15 mouse cellular contexts compared by ENCODE assay signal in genomic region chr11:30786230-30786983, GRCm38 (mm10). TPM values are rescaled to one million over a fixed set of nuclear protein-coding genes. Genes with fewer than 3 reads are reported as not detected.
DNase-seq lines count a peak whose midpoint lies in the region; ATAC-seq and TF ChIP-seq lines count a peak whose summit lies in the region.
"Had no signal": no experiment of that assay in that cellular context is flagged by ENCODE, and none has a peak within 500 bp of the region (broad histone marks: within the 10 kb centered on the region; RNA-seq: fewer than 3 reads in every experiment).

No protein-coding gene starts in this region.

- no peaks in the 10 kb centered on the region for H3K36me3 ChIP-seq in heart, embryonic 11.5 days (ENCODE audit: control insufficient read depth, insufficient read depth, low read length)
- no peaks in the 10 kb centered on the region for H3K36me3 ChIP-seq in embryonic facial prominence, embryonic 15.5 days
- H3K36me3 ChIP-seq in megakaryocyte, embryonic 14.5 days (replicated peaks; ENCODE audit: low read length) = peaks cover 29% of the 10 kb centered on the region

- intact Hi-C loops in left cerebral cortex, postnatal 25 days (cut with DNase I) = no loop called here

- H3K4me1 ChIP-seq in heart, embryonic 11.5 days (ENCODE audit: control insufficient read depth, insufficient read depth, low read length) = no peaks in the 10 kb centered on the region
- H3K4me1 ChIP-seq in embryonic facial prominence, embryonic 15.5 days = peaks cover 8% of the 10 kb centered on the region; the same call in 1 of the 2 replicates
- H3K4me1 ChIP-seq in megakaryocyte, embryonic 14.5 days = peaks cover 43% of the 10 kb centered on the region

- no peaks in the 10 kb centered on the region for H3K9me3 ChIP-seq in heart, embryonic 11.5 days (replicated peaks; ENCODE audit: control insufficient read depth, low read length)
- no peaks in the 10 kb centered on the region for H3K9me3 ChIP-seq in embryonic facial prominence, embryonic 15.5 days (replicated peaks)
- no peaks in the 10 kb centered on the region for H3K9me3 ChIP-seq in megakaryocyte, embryonic 14.5 days

- peak; percentile 63 for DNase-seq in heart, adult 11 months
- peak; percentile 26 for DNase-seq in 416B (ENCODE audit: low read depth)
- DNase-seq in left cerebral cortex, postnatal 25 days (ENCODE audit: low spot score in 2 of 2) = no peak
- no peak for DNase-seq in layer of hippocampus, adult 2 months (ENCODE audit: low spot score in 2 of 2)
- DNase-seq in layer of hippocampus, postnatal 10 days (ENCODE audit: low spot score in 2 of 2) = no peak
- DNase-seq: cerebellum, postnatal 10 days; gastrocnemius, postnatal 36 days; heart, postnatal 14 days; kidney, postnatal 25 days; right cerebral cortex, postnatal 4 days had no signal

- H3K27me3 ChIP-seq in heart, embryonic 11.5 days (ENCODE audit: control insufficient read depth, insufficient read depth, low read length) = no peaks in the 10 kb centered on the region
- H3K27me3 ChIP-seq in embryonic facial prominence, embryonic 15.5 days = no peaks in the 10 kb centered on the region
- no peaks in the 10 kb centered on the region for H3K27me3 ChIP-seq in megakaryocyte, embryonic 14.5 days (replicated peaks)

- H3K4me3 ChIP-seq in heart, embryonic 11.5 days (ENCODE audit: low read depth, low read length) = no peak overlapping the region
- H3K4me3 ChIP-seq in embryonic facial prominence, embryonic 15.5 days (replicated peaks) = no peak overlapping the region
- H3K4me3 ChIP-seq in megakaryocyte, embryonic 14.5 days (replicated peaks) = peak overlapping the region; percentile 69
- no peak overlapping the region for H3K4me3 ChIP-seq in layer of hippocampus, adult 2 months
- H3K4me3 ChIP-seq: left cerebral cortex, adult 2 months had no signal

- H3K4me2 ChIP-seq in heart, embryonic 11.5 days = no peak overlapping the region
- H3K4me2 ChIP-seq in embryonic facial prominence, embryonic 15.5 days (replicated peaks) = no peak overlapping the region

- no peak overlapping the region for H3K27ac ChIP-seq in heart, embryonic 11.5 days (ENCODE audit: low read depth, low read length)
- H3K27ac ChIP-seq in embryonic facial prominence, embryonic 15.5 days (replicated peaks) = 0 out of 2 replicates have a peak overlapping the region, but pooled peaks have one; percentile 14
- H3K27ac ChIP-seq in layer of hippocampus, adult 2 months = no peak overlapping the region
- H3K27ac ChIP-seq: left cerebral cortex, adult 2 months had no signal

- 90% methylated on average over 7 of the region's 7 CpGs for WGBS in heart, embryonic 11.5 days (ENCODE audit: insufficient replicate concordance)
- WGBS in embryonic facial prominence, embryonic 15.5 days = 80% methylated on average over 7 of the region's 7 CpGs

- ATAC-seq in heart, embryonic 11.5 days (replicated peaks; ENCODE audit: insufficient number of reproducible peaks, low FRiP score, low TSS enrichment) = no peak
- no peak for ATAC-seq in embryonic facial prominence, embryonic 15.5 days (ENCODE audit: insufficient number of reproducible peaks, low FRiP score, low TSS enrichment, low read depth)
- ATAC-seq: forebrain, embryonic 16.5 days had no signal

- H3K9ac ChIP-seq in heart, embryonic 11.5 days (ENCODE audit: low read depth, low read length) = no peak overlapping the region
- no peak overlapping the region for H3K9ac ChIP-seq in embryonic facial prominence, embryonic 15.5 days

- TF ChIP-seq CTCF in layer of hippocampus, adult 2 months (conservative IDR thresholded peaks at IDR 0.05) = no peak

RNA-seq across cellular contexts. Expression of gene Psme4, which starts 14.9 kb away (rescaled TPM):
- 17.1 and 23.8 TPM in 2 replicates for polyA plus RNA-seq in heart, embryonic 11.5 days (2014; fragmentation: Nextera tagmentation; extraction: Ambion mirVana)
- 16.3 and 18.8 TPM in 2 replicates for polyA plus RNA-seq in embryonic facial prominence, embryonic 15.5 days (2015; fragmentation: Nextera tagmentation; extraction: Ambion mirVana)
- 0.25 and 1.9 TPM in 2 replicates for polyA plus RNA-seq in megakaryocyte, embryonic 14.5 days (2012; ENCODE audit: insufficient read depth, low replicate concordance)
- total RNA-seq in left cerebral cortex, postnatal 25 days (2021) = 10 to 100 TPM; 41.7 to 51.1 TPM
- 10 to 100 TPM; 39.0 to 49.8 TPM for total RNA-seq in layer of hippocampus, adult 2 months (2021)
- total RNA-seq in layer of hippocampus, postnatal 10 days (2021) = 10 to 100 TPM; 51.2 to 60.7 TPM

Comparison
In these comparisons a context has a peak if more than half of its experiments do, and no peak if none do; other contexts are left out.
1. DNase-seq: peak in heart, adult 11 months (single experiment) and 416B (single experiment); none in left cerebral cortex, postnatal 25 days (0 of 2), layer of hippocampus, adult 2 months (0 of 2) and layer of hippocampus, postnatal 10 days (0 of 2).